Mouse (Mus musculus) cortical plate, adult 2 months (tissue): ENCODE data around the gene Pik3r1.

Experiments
- CTCF ChIP-seq: fragments of 200-500 bp; IDR thresholded peaks from 2 replicates; pipeline ENCODE4 v1.5.1; 2011; ENCODE audit warnings: mild to moderate bottlenecking, control low read depth, low read length; ENCODE audit not compliant: insufficient read depth; ENCODE audit errors: extremely low read depth
- POLR2A ChIP-seq: fragments of 200-500 bp; IDR thresholded peaks from 2 replicates; pipeline ENCODE4 v1.6.1; 2011; ENCODE audit warnings: mild to moderate bottlenecking, low read length, control low read depth; ENCODE audit not compliant: insufficient read depth; ENCODE audit errors: extremely low read depth

DNA sequence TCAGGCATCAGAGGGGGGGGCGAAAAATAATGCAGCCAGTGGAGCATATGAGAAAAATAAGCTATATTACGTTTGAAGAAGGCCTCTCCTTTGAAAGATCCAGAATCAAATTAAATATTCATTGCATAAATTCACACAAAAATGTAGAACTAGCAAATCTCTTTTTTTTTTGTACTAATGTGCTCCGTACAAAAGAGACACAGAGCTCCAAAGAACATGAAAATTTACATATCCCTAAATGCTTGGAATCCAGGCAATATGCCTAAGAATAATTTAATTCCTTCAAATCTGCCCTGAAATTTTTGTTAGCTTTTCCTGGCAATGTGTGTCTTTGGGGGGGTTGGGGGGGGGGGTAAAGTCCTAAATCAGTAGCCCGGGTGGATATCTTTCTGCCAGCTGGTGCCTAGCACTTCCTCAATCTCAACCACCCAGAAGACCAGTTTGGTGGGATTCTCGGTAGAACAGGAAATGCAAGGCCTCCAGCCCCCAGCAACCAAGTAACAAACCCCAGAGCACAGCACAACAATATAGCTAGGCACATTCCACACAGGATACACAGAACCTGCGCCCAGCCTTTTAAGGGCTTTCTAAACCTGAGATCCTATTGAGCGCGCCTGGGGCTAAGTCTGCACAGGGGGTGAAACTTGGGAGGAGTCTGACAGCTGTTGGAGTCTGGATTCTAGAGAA is 7.9 kb downstream of the Pik3r1 start:
- no peak for TF ChIP-seq CTCF
- no peak for TF ChIP-seq POLR2A
